Mouse (Mus musculus) hindbrain, embryonic 10.5 days (tissue): ENCODE measurements at regions not wholly inside any gene's neighbourhood (a gene's known extent, or its start where the extent isn't known, plus 50 kb on each side); places are given as distances from the start of the nearest gene placed in this dataset.

Source experiments
- DNase-seq: peaks from one replicate; pipeline ENCODE4 v3.0.0-alpha.2; 2017; ENCODE audit warnings: low spot score
- H3K27ac ChIP-seq: fragments of 300-500 bp; sonication (generic); 2 replicates; pipeline ENCODE4 v1.5.1; 2016; ENCODE audit warnings: mild to moderate bottlenecking, moderate library complexity
- H3K27me3 ChIP-seq: fragments of 300-500 bp; sonication (generic); 2 replicates; pipeline ENCODE4 v1.6.1; 2016; ENCODE audit warnings: mild to moderate bottlenecking; ENCODE audit not compliant: poor library complexity, insufficient read depth, severe bottlenecking
- H3K36me3 ChIP-seq: fragments of 300-500 bp; sonication (generic); 2 replicates; pipeline ENCODE4 v1.6.1; 2016; ENCODE audit warnings: mild to moderate bottlenecking, moderate library complexity
- H3K4me1 ChIP-seq: fragments of 300-500 bp; sonication (generic); replicated peaks from 2 replicates; pipeline ENCODE4 v1.6.1; 2016; ENCODE audit warnings: mild to moderate bottlenecking
- H3K4me3 ChIP-seq: fragments of 300-500 bp; sonication (generic); 2 replicates; pipeline ENCODE4 v1.5.1; 2016; ENCODE audit warnings: mild to moderate bottlenecking, moderate library complexity
- H3K9me3 ChIP-seq: fragments of 300-500 bp; sonication (generic); 2 replicates; pipeline ENCODE4 v1.6.1; 2016; ENCODE audit warnings: mild to moderate bottlenecking, moderate library complexity
- WGBS: fragments of 180-500 bp; shearing (Covaris S2); methylation state at CpG from one replicate; pipeline ENCODE4 v1.1.7; 2016; 5-methylcytosine and 5-hydroxymethylcytosine counted together

DNA sequence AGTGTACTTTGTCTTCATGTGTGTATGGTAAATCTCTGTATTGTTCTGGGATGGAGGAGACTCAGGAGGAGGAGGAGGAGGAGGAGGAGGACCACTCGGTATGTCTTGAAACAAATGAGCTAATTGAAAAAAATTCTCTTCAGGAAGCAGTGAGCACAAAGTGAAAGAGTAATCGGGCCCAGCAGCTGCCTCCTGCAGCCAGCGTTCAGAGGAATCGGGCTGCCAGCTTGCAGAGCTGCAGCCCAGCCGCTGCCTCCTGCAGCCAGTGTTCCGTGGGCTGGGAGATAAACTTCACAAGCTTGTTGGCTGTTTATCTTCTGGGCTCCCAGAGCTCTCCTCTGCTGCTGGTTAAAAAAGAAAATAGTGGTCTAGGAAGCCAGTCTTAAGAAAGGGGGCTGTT lies 74.9 kb upstream of the Zfp217 start:
- Histone ChIP-seq H3K4me1 (peaks cover 58% of the 10 kb centered on the region), H3K27ac (peak overlapping the region; percentile 93), H3K36me3 (no peaks in the 10 kb centered on the region), H3K27me3 (no peaks in the 10 kb centered on the region), H3K4me3 (peak overlapping the region; percentile 33), H3K9me3 (no peaks in the 10 kb centered on the region)
- DNase-seq, result peak; percentile 19
- WGBS, result 2% methylated on average over 6 of the region's 6 CpGs

DNA sequence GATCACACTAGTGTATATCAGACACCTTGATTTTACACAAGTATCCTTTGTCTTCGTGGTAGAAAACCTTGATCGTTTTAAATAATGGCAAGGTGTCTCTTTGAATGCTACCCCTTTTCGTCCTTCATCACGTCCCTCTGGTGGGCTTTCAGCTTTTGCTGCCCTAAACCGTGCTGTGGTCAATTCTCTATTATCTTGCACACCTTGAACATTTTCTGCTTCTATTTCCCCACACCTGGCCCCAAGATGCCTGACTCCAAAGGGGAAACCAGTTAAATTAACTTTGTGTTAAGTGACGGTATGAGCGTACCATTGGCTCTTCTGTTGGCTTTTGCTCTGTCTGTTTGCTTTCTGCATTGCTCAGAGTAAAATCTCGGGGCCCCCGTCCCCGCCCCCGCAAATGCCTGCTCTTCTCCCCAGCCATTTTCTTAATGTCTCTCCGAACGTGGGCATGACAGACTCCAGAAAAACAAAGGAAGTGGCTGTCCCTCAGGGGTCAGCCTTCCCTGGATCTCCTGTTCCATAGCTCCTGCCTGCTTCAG lies 74.2 kb upstream of the Zfp217 start:
- peaks cover 61% of the 10 kb centered on the region for H3K4me1 ChIP-seq

GRCm38 (mm10) chr2:170220871-170221369 lies 73.0 kb upstream of the Zfp217 start:
- no peaks in the 10 kb centered on the region for H3K27me3 ChIP-seq
- H3K4me1 ChIP-seq, result peaks cover 61% of the 10 kb centered on the region
- no peaks in the 10 kb centered on the region for H3K36me3 ChIP-seq
- WGBS, result under 1% methylated on average over 20 of the region's 20 CpGs
- peak; percentile 75 for DNase-seq
- H3K9me3 ChIP-seq, result no peaks in the 10 kb centered on the region
- peak overlapping the region; percentile 93 for H3K27ac ChIP-seq
- peak overlapping the region; percentile 50 for H3K4me3 ChIP-seq

More for the DNA sequence above, 74.2 kb upstream of the Zfp217 start:
- H3K4me3 ChIP-seq, result peak overlapping the region; percentile 33
- no peaks in the 10 kb centered on the region for H3K27me3 ChIP-seq
- no peaks in the 10 kb centered on the region for H3K9me3 ChIP-seq
- no peaks in the 10 kb centered on the region for H3K36me3 ChIP-seq
- 9% methylated on average over 13 of the region's 13 CpGs for WGBS
- H3K27ac ChIP-seq, result peak overlapping the region; percentile 93
- DNase-seq, result peak; percentile 20

GRCm38 (mm10) chr2:170220443-170220842 lies 72.5 kb upstream of the Zfp217 start:
- Histone ChIP-seq H3K27me3 (no peaks in the 10 kb centered on the region), H3K4me3 (peak overlapping the region; percentile 50), H3K9me3 (no peaks in the 10 kb centered on the region), H3K27ac (peak overlapping the region; percentile 93), H3K36me3 (no peaks in the 10 kb centered on the region), H3K4me1 (peaks cover 61% of the 10 kb centered on the region)
- whole genome bisulfite sequencing, result 2% methylated on average over 11 of the region's 11 CpGs
- DNase-seq, result peak; percentile 44

- Histone ChIP-seq H3K27me3 (no peaks in the 10 kb centered on the region), H3K9me3 (peaks cover 4% of the 10 kb centered on the region), H3K36me3 (no peaks in the 10 kb centered on the region), H3K4me1 (peaks cover 61% of the 10 kb centered on the region), H3K4me3 (peak overlapping the region; percentile 50), H3K27ac (peak overlapping the region; percentile 93)
- under 1% methylated on average over 20 of the region's 20 CpGs for WGBS
- DNase-seq, result peak; percentile 57
These were observed 71.9 kb upstream of the Zfp217 start for GRCm38 (mm10) chr2:170219611-170220401.

GRCm38 (mm10) chr2:170219161-170219581 lies 71.3 kb upstream of the Zfp217 start:
- Histone ChIP-seq H3K36me3 (no peaks in the 10 kb centered on the region), H3K27me3 (no peaks in the 10 kb centered on the region), H3K27ac (peak overlapping the region; percentile 93), H3K4me1 (peaks cover 61% of the 10 kb centered on the region), H3K9me3 (peaks cover 6% of the 10 kb centered on the region), H3K4me3 (peak overlapping the region; percentile 50)
- no peak for DNase-seq
- 2% methylated on average over 11 of the region's 11 CpGs for WGBS

GRCm38 (mm10) chr2:170218230-170219044 lies 70.5 kb upstream of the Zfp217 start:
- H3K27ac ChIP-seq, result peak overlapping the region; percentile 93
- DNase-seq, result peak; percentile 79
- peak overlapping the region; percentile 50 for H3K4me3 ChIP-seq
- peaks cover 59% of the 10 kb centered on the region for H3K4me1 ChIP-seq
- no peaks in the 10 kb centered on the region for H3K27me3 ChIP-seq
- WGBS, result 10% methylated on average over 22 of the region's 22 CpGs
- no peaks in the 10 kb centered on the region for H3K36me3 ChIP-seq
- peaks cover 6% of the 10 kb centered on the region for H3K9me3 ChIP-seq

- 90% methylated on average over 7 of the region's 7 CpGs for WGBS
- Histone ChIP-seq H3K36me3 (no peaks in the 10 kb centered on the region), H3K9me3 (peaks cover 6% of the 10 kb centered on the region), H3K27ac (no peak overlapping the region), H3K4me1 (peaks cover 39% of the 10 kb centered on the region), H3K4me3 (no peak overlapping the region), H3K27me3 (no peaks in the 10 kb centered on the region)
- no peak for DNase-seq
These were observed 68.4 kb upstream of the Zfp217 start for GRCm38 (mm10) chr2:170216311-170216710.

DNA sequence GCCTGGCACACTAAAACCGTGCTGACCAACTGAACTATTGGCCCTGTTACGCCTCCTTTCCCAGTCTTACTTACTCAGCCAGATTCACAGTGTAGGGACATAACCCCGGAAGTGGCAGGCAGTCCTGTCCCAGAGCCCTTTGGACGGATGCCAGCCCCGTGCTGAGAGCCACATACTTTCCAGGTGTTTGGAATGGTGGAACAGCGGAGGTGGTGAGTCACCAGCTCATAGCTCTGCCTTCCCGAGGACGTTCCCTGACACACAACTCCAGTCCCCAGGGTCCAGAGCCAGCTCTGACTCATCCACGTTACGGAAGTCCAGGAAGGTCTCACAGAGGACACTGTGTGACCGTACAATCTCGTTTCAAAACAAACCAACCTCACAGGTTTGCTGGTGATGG lies 61.2 kb upstream of the Zfp217 start:
- no peaks in the 10 kb centered on the region for H3K36me3 ChIP-seq
- H3K27ac ChIP-seq, result no peak overlapping the region
- WGBS, result 84% methylated on average over 12 of the region's 12 CpGs

GRCm38 (mm10) chr2:170207878-170208277 lies 60.0 kb upstream of the Zfp217 start:
- H3K27ac ChIP-seq, result no peak overlapping the region
- 74% methylated on average over 7 of the region's 7 CpGs for WGBS
- DNase-seq, result no peak
- H3K4me3 ChIP-seq, result no peak overlapping the region
- H3K4me1 ChIP-seq, result peaks cover 46% of the 10 kb centered on the region
- H3K27me3 ChIP-seq, result peaks cover 9% of the 10 kb centered on the region; the same call in 1 of the 2 replicates
- no peaks in the 10 kb centered on the region for H3K36me3 ChIP-seq
- no peaks in the 10 kb centered on the region for H3K9me3 ChIP-seq

More for the DNA sequence above, 61.2 kb upstream of the Zfp217 start:
- Histone ChIP-seq H3K27me3 (peaks cover 9% of the 10 kb centered on the region; the same call in 1 of the 2 replicates), H3K9me3 (no peaks in the 10 kb centered on the region), H3K4me3 (no peak overlapping the region), H3K4me1 (peaks cover 46% of the 10 kb centered on the region)
- no peak for DNase-seq

DNA sequence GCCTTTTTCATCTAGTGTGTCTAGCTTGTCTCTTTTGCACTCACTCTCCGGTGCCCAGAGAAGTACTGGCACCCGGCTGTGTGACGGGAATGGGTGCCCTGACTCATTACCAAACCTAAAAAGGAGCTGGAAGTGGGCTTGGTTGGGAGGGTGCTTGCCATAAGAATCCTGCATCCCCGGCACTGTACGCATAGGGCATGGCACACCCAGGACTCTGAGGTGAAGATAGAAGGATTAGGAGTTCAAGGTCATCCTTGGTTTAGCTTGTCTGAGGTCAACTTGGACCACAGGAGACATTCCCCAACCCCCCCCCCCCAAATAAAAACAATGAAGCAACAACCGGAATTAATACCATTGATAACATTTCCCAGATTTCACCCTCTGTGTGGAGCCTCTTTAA lies 59.5 kb upstream of the Zfp217 start:
- Histone ChIP-seq H3K36me3 (no peaks in the 10 kb centered on the region), H3K4me3 (no peak overlapping the region), H3K27ac (0 out of 2 replicates have a peak overlapping the region, but pooled peaks have one; percentile 3), H3K4me1 (peaks cover 46% of the 10 kb centered on the region), H3K9me3 (no peaks in the 10 kb centered on the region), H3K27me3 (peaks cover 9% of the 10 kb centered on the region; the same call in 1 of the 2 replicates)
- WGBS, result 88% methylated on average over 6 of the region's 6 CpGs
- no peak for DNase-seq

GRCm38 (mm10) chr2:170206870-170207269 lies 59.0 kb upstream of the Zfp217 start:
- Histone ChIP-seq H3K36me3 (no peaks in the 10 kb centered on the region), H3K27ac (peak overlapping the region; percentile 3; the same call in 1 of the 2 replicates), H3K9me3 (no peaks in the 10 kb centered on the region), H3K4me3 (no peak overlapping the region; the same call in 1 of the 2 replicates), H3K4me1 (peaks cover 46% of the 10 kb centered on the region), H3K27me3 (peaks cover 9% of the 10 kb centered on the region; the same call in 1 of the 2 replicates)
- DNase-seq, result no peak
- 51% methylated on average over 14 of the region's 14 CpGs for WGBS
